Mouse (Mus musculus): ENCODE measurements around the gene Homer3. TPM values are rescaled to one million over a fixed set of nuclear protein-coding genes. Genes with fewer than 3 reads are reported as not detected.
A peak's percentile ranks its signal among the peaks of the same experiment; 100 is the strongest.

The Homer3 gene
- total RNA-seq, 2 experiments from 2014 or later: 6.5 to 9.2 TPM

DNA sequence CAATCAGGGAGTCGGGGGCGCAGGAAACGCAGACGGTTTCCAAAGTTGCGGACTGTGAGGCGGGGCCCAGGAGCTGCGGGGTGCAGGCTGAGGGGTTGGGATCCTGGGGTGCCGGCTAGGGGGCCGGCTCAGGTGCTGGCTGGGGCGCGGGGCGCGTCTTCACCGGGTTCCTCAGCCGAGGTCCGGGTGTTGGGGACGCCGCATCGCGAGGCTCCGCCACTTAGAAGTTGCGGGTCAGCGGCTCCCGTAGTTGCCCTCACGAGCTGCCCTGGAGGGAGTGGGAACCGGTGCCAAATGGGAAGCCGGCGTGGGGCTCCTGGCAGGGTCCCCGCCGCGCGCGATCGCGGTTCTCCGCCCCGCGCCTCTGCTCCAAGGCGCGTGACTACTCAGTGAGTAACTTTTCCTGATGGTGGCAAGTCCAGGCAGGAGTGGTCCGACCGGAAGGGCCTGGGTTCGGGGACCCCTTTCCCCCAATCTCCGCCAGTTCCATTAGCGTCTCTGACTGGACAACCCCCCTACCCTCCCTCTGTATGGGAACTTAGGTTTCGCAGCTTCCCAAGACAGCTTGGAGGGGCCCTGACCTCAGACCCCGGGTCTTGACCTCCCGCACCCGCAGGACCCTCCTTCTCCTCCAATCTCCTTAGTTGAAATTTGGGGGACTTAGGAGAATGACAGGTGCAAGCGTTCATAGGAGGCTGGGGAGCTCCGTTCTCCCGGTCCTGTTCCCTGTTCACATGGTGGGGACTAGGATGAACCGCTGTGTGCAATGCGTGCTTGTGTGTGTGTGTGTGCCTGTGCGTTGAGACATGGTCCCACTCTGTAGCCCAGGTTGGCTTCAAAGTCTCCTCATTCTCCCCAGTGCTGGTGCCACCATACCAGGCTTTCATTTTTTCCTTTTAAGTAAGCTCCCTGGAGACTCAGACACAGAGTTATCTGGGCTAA is 780 bp downstream of the Homer3 start:
- DNase-seq (ENCODE audit: low spot score in 2 of 2): no peak
- intact Hi-C loops (cut with DNase I): no loop called here

DNA sequence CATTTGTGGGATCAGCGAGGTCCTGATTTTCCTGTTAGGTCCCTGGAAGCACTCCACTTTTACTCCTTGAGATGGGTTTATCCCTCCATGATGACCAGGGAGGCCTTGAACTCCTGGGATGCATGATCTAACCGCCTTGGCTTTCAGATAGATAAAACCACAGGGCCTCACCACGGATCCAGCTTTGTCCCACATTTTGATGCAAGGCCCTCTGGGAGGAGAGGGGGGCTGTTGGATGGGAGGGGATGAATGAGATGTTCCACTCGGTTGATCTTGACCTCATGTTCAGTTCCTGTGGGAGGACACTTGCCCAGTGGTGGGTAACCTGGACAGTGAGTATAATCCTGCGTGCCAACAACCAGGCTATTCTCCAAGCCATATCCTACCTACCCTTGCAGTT is 1.8 kb downstream of the Homer3 start:
- no peak for DNase-seq (ENCODE audit: low spot score in 2 of 2)
- intact Hi-C loops (cut with DNase I): no loop called here

DNA sequence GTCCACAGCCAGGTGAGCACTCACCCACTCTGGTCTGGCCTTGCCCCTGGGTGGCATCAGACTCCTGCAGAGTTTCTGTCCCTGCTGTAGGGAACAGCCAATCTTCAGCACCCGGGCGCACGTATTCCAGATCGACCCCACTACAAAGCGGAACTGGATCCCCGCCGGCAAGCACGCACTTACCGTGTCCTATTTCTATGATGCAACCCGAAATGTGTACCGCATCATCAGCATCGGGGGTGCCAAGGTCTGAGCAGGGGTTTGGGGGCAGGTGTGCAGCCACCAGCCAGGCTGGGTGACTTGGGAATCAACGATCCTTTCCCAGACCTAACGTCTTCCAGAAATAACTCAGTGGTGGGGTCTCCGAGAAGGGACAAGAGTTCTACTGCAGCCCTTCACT is 2.7 kb downstream of the Homer3 start:
- intact Hi-C loops (cut with DNase I): no loop called here
- DNase-seq (ENCODE audit: low spot score in 2 of 2): no peak

DNA sequence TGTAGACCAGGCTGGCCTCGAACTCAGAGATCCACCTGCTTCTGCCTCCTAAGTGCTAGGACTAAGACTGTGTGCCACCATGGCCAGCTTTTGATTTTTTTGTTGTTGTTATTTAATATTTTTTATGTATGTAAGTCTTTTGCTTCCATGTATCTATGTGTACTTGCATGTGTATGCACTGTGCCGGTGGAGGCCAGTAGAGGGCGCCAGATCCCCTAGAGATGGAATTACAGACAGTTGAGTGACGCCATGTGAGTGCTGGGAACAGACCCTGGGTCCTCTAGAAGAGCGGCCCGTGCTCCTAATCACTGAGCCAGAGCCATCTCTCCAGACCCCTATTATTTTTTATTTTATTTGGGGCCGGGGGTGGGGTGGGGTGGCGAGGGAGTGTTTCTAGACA is 4.1 kb downstream of the Homer3 start:
- intact Hi-C loops (cut with DNase I): no loop called here
- DNase-seq (ENCODE audit: low spot score in 2 of 2): no peak

DNA sequence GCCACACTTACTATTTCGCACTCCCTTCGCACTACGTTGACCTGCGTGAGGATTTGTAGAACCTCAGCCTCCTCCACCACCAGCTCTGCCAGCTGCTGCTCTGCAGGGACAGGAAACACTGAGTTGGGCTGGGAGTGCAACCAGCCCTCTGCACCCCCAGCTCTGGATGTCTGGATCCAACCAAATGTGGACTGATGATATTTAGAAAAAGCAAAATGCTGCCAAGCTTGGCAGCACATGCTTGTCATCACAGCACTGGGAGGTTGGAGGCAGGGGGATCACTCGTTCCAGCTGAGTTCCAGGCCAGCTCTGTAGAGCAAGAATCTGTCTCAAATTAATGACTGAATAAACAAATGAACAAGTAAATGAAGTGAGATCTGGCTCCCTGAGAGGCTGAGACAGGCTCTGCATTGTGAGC is 11.4 kb downstream of the Homer3 start:
- intact Hi-C loops (cut with DNase I): no loop called here
- peak in 1 of 2 experiments; percentile 23 for DNase-seq (ENCODE audit: low spot score in 2 of 2)

DNA sequence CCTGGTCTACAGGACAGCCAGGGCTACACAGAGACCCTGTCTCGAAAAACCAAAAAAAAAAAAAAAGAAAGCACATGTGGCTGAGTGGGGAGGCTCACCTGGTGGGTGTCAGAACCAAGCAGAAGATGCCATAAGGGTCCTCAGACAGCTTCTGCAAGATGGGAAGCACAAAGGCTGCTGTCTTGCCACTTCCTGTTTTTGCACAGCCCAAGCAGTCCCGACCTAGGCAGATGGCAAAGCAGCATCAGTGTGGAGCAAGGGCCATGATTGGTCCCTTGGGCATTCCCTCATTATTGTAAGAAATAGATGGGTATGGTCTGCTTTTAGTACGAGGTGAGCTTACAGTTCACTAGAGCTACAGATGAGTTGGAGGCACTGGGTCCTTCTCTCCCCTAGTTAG is 18.3 kb downstream of the Homer3 start:
- intact Hi-C loops (cut with DNase I): no loop called here
- no peak for DNase-seq (ENCODE audit: low spot score in 2 of 2)

DNA sequence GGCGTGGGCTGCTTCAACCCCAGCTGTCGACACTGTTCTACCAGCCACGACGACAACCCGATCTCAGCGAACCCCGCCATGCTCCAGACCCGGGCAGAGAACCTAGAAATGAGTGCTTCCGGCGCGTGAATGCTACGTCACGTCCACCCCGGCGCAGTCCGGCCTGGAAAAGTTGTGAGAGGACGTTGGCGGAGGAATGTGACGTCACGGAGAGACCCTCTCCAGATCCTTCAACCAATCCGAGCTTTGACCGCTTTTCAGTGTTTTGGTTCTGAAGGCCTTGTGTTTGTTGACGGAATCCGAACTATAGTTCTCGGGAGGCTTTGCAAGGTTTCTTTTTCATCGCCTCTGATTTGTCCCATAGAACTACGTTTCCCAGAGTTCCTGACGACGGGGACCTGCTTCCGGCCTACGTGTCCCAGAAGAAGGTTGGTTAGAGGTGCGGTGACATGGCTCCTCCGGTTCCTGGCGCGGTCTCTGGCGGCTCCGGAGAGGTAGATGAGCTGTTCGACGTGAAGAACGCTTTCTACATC is 19.8 kb downstream of the Homer3 start, which contains the start of the genes Ddx49 and Cope:
Gene Ddx49 (minus strand): TSS at position 132 of the 533 bp plus-strand sequence.
Gene Cope (plus strand): TSS at position 161 of the 533 bp plus-strand sequence.
- intact Hi-C loops (cut with DNase I): no loop called here
- peak; percentile 97 for DNase-seq (ENCODE audit: low spot score in 2 of 2)

DNA sequence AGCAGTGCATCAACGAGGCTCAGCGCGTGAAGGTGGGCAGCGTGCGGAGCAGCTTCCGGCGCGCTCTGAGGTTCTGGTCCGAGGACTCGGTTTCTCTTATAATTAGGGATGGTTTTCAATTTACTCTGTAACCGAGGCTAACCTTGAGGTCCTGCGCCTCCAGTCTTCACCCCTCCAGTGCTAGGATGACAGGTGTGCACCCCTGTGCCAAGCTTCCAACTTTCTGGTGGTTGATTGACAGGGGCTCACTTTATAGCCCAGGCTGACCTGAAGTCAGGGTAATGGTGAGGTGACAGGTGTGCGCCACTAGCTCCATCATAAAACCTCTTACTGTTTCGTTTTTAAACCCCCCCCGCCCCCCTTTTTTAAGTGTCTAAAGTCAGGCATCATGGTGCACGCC is 20.3 kb downstream of the Homer3 start:
- DNase-seq (ENCODE audit: low spot score in 2 of 2): no peak
- intact Hi-C loops (cut with DNase I): no loop called here

DNA sequence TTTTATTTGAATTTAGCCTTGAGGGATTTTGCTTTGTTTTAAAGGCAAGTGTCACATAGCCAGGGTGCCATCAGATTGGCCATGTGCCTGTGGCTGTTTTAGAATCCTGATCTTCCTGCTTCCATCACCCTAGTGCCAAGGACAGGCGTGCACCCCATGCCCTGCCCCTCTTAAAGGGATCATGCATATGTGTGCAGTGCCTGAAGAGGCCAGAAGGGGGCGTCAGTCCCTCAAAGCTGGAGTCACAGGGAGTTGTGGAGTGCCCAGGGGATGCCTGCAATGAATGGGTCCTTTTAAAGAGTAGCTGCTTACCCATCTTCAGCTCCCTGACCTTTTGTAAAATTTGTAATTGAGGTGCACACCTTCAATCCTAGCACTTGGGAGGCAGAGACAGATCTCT is 26.7 kb downstream of the Homer3 start:
- intact Hi-C loops (cut with DNase I): no loop called here
- no peak for DNase-seq (ENCODE audit: low spot score in 2 of 2)

DNA sequence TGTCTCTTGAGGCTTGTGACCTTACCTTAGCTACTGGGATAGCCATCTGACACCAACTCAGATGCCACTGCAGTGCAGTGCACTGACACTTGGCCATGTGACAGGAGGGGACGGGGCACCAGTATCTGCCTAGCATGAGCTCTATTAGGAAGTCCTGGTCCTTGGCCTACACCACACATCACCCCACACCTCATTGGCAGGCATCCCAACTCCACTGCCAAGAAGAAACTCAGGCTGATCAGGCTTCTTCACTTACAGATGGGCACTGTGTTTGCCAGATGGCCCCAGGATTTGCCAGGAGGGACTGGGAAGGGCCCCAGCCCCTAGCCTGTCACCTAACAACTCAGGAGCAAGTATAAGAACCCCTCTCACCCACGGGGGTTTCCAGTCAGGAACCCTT is 30.8 kb downstream of the Homer3 start:
- intact Hi-C loops (cut with DNase I): no loop called here
- no peak for DNase-seq (ENCODE audit: low spot score in 2 of 2)

DNA sequence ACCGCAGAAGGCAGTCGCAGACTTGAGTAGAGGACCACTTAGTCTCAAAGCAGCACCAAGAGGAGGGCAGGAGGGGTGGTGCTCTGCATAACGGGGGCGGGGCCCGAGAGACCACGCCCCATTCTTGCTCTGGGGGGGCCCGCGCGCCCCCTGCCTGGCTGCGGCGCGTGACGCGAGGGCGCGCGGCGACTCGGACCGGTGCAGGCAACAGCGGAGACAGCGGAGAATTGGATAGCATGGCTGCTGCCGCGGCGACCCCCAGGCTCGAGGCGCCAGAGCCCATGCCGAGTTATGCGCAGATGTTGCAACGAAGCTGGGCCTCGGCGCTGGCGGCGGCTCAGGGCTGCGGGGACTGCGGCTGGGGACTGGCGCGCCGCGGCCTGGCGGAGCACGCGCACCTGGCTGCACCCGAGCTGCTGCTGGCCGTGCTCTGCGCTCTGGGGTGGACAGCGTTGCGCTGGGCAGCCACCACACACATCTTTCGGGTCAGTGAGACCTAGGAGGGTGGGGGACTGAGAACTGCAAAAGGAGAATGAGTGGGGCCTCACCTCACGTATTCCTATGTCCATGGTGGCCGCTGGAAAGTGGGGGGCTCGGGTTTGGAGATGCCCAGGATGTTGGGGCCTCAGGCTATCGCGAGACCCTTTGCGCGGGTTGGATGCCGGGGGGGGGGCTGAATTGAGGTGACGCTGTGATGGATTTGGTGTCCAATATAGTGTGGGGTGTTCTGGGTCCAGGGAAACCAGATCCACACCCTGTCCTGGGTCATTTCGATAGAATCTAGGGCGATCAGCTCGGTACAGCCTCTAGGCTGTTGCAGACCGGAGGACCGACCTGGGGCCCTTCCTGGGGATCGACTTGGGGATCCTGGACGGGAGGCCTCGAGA is 33.2 kb downstream of the Homer3 start, which contains the start of gene Cers1:
Gene Cers1 (plus strand): TSS at position 152 of the 887 bp plus-strand sequence.
- intact Hi-C loops (cut with DNase I): no loop called here
- DNase-seq (ENCODE audit: low spot score in 2 of 2): peak; percentile 88 to 89

DNA sequence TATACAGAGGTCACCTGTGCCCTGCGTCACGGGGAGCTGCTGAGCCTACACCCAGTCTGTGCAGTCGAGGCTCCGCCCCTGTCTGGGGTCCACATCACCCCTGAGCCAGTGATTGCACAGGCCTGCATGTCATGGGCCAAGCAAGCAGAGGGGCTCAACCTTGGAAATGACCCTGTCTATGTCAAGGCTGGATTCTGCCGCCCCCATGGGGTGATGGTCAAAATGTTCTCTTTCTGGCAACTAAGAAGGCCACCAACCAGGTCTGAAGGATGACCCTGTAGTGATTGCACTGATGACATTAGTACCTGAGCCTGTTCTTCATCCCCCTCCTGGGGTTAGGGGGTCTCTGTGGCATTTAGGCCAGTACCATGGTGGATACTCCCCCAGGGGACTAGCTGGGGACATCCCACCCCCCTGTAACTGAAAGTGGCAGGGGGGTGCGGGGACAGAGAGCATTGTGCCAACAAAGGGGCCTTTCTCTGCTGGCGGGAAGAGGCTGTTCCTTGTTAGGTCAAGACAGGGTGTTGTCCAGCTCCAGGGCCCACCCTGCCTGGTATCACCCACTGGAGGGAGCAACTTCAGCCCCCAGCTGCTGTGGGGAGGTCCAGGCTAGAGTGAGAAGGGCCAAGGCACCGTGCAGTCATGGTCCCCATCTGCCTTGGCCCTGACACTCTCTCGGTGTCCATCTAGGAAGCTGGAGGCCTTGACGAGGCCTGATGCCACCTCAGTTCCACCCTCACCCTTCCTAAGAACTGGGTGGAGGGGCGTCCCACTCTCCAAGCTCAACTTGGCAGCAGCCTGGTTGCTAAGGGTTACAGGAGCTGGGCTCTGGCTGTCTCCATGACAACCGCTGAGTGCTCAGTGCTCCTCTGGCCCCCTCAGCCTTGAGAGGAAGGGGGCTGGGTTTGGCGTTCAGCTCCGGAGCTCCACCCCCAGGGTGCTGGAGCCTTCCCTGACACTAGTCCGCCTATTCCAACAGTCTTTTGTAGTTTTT is 34.2 kb downstream of the Homer3 start:
- DNase-seq (ENCODE audit: low spot score in 2 of 2): peak; percentile 90 to 97
- intact Hi-C loops (cut with DNase I): no loop called here

DNA sequence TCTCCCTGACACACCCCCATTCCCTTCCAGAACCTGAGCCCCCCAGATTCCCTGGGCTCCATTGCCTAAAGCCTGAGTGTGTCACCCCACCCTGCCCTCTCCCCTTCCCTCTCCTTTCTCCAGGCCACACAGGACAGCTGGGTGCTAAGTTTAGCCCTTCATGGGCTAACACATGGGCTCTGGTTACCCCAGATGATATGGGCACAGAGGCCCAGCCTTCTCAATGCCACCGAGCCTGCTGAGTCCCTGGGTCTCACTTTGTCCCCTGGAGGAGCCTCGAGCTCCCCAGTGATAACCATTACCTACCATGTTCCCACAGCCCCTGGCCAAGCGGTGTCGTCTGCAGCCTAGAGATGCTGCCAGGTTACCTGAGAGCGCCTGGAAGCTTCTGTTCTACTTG is 35.2 kb downstream of the Homer3 start:
- intact Hi-C loops (cut with DNase I): no loop called here
- no peak for DNase-seq (ENCODE audit: low spot score in 2 of 2)

DNA sequence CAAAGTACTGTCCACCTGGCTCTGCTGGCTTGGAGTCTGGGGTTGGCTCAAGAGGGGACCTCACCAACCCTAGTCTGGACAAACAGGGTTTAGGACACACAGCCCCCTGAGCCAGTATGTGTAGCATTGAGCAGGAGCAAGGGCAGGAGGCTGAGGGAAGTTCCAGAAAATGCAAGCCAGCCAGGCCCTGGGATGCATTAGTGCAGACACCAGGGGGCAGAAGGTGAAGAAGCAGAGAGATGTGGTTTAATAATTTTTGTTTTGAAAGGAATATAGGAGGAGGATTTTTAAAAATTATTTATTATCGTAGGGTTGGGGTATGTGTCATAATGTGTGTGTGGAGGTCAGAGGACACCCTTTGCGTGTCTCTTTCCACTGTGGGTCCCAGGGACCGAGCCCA is 41.1 kb downstream of the Homer3 start:
- intact Hi-C loops (cut with DNase I): no loop called here
- DNase-seq (ENCODE audit: low spot score in 2 of 2): no peak

DNA sequence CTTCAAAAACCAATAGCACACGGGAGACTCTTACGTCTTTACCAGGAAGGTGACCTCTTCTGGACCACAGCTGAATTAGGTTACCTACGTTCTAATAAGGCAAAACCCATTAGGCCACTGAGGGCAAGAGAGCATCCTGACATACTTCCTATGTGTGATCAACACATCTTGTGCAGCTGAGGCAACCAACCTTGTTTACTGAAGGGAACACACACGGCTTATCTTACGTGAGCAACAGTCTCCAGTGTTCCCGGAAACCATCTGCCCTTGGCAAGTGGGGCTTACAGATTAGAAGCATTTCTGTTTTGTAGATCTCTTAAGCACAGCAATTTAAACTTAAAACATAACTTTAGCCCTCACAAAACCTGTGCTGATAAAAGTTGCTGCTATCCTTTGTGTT is 44.9 kb downstream of the Homer3 start:
- DNase-seq (ENCODE audit: low spot score in 2 of 2): no peak
- intact Hi-C loops (cut with DNase I): no loop called here

DNA sequence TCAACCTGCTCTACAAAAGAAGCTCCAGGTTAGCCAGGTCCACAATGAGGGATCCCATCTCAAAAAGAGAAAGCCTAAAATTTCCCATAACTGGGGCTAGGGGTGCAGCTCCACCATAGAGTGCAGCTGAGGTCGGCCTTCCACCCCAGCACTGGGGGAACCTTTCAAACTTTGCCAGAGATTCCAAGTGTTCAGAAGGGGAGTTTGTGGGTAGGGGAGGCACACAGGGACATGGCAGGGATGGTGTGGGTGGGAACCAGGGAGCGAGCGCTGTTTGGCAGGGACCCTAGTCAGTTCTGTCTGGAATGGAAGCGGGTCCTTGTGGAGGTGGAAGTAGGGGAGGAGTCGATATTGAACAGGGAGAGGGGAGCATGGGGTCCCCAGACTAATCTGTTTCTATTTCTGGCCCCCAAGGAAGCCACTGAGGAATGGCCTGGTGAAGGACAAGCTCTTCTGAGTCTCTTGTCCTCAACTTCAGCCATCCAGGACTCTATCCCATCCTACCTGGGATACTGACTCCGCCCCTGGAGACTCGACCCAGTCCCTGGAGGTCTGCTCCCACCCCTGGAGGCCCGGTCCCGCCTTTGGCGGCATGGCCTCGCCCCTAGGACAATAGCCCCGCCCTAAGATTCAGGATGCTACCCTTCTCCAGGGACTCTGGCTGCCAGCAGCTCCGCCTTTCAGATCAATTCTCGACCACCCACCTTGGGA is 46.7 kb downstream of the Homer3 start, which contains the start of gene Gdf1:
Gene Gdf1 (plus strand): TSS at position 694 of the 711 bp plus-strand sequence.
- DNase-seq (ENCODE audit: low spot score in 2 of 2): no peak
- intact Hi-C loops (cut with DNase I): no loop called here

DNA sequence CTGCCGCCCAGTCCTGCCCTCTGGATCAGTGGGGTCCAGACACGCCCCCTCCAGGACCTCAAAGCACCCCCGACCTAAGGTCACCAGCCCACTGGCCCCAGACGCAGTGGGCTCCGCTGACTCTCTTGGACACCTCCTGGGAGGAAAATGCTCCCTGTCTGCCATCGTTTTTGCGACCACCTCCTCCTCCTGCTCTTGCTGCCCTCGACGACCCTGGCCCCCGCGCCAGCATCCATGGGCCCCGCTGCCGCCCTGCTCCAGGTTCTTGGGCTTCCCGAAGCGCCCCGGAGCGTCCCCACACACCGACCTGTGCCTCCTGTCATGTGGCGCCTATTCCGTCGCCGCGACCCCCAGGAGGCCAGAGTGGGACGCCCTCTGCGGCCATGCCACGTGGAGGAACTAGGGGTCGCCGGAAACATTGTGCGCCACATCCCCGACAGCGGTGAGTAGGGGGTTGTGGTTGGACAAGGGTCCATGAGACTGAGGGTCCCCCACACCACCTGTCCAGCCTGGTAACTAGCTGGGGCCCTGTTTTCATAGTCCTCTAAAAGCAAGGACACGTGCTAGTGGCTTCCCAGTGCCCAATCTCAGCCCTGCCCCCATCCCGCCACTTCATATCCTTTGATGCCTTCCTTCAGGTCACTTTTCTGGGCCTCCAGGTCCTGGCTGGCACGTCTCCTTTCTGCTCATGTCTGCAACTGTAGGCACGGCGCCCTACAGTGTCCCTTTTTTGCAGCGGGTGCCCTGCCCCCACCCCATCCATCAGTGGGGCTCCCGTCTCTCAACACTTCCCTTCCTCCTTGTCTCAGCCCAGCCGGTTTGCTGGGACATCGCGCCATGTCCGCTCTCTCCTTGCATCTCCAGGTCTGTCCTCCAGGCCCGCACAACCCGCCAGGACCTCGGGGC is 47.5 kb downstream of the Homer3 start:
- peak in 1 of 2 experiments; percentile 43 for DNase-seq (ENCODE audit: low spot score in 2 of 2)
- intact Hi-C loops (cut with DNase I): no loop called here
